Mouse (Mus musculus) heart, adult 2 months (tissue): ENCODE measurements at regions not wholly inside any gene's neighbourhood (a gene's known extent, or its start where the extent isn't known, plus 50 kb on each side); places are given as distances from the start of the nearest gene placed in this dataset.

ENCODE experiments used
- CTCF ChIP-seq: fragments of 200-600 bp; IDR thresholded peaks from 2 replicates; pipeline ENCODE4 v1.8.1; 2022; ENCODE audit warnings: antibody characterized with exemption, mild to moderate bottlenecking, moderate library complexity
- EP300 ChIP-seq: fragments of 200-500 bp; IDR thresholded peaks from 2 replicates; pipeline ENCODE4 v1.6.1; 2011; ENCODE audit warnings: low read depth, low read length, control low read depth; ENCODE audit not compliant: insufficient read depth
- POLR2A ChIP-seq: fragments of 200-500 bp; IDR thresholded peaks from 2 replicates; pipeline ENCODE4 v1.6.1; 2011; ENCODE audit warnings: mild to moderate bottlenecking, low read depth, low read length, control low read depth; ENCODE audit not compliant: insufficient read depth

GRCm38 (mm10) chr15:6065100-6065499 is 234.5 kb upstream of the Dab2 start:
- no peak for TF ChIP-seq EP300
- no peak for TF ChIP-seq POLR2A
- TF ChIP-seq CTCF, result no peak
